Mouse (Mus musculus) right cerebral cortex, adult 18-20 months (tissue): ENCODE measurements around the gene Dusp8.
A peak's percentile ranks its signal among the peaks of the same experiment; 100 is the strongest.

Experiments used
- DNase-seq: peaks from one replicate; pipeline ENCODE4 v3.0.0; 2022; ENCODE audit warnings: mixed read lengths

The Dusp8 gene

GRCm38 (mm10) chr7:142045344-142045743 lies 50.3 kb downstream of the Dusp8 start:
- no peak for DNase-seq

DNA sequence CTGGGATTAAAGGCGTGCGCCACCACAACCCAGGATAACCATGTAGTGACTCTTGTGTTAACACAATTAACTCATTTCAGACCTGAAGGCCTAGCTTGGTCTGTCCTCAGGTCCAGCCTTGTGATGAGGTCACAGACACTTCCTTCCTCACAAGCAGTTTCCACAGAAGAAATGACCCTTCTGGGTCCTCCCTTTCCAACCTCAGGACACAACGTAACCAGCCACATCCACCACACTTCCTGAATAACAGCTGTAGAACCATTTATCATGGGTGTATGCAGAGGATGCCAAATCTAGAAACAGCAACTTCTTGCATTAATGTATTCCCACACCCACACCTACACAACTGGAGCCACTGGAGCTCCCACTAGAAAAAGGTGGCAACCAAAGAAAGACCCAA lies 54.9 kb downstream of the Dusp8 start:
- no peak for DNase-seq

DNA sequence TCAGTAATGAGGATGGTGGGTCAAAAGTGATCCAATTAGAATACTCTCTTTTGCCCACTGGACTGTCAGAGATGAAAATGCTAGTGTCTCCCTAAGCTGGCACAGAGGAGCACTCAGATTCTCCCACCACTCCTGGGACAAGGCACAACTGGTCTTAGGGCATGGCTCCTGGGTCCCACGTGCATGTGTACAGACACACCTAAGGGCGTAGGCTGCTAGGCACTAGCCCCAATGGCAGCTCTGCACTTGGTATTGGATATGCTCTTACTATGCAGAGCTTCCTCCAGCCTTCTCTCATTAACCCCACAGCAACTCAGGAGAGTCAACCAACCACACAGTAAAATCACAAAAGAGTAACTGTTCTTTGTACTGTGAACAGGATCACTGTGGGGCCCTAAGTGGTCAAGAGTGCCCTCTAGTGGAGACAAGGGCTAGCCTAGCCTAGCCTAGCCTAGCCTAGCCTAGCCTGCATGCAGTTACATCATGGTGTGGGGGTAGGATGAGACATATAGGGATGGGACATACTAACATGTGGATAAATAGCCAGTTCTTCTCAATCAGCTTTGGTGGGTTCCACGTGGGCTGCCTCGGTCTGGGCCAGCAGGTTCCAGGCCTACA lies 58.0 kb downstream of the Dusp8 start:
- DNase-seq = peak; percentile 53

DNA sequence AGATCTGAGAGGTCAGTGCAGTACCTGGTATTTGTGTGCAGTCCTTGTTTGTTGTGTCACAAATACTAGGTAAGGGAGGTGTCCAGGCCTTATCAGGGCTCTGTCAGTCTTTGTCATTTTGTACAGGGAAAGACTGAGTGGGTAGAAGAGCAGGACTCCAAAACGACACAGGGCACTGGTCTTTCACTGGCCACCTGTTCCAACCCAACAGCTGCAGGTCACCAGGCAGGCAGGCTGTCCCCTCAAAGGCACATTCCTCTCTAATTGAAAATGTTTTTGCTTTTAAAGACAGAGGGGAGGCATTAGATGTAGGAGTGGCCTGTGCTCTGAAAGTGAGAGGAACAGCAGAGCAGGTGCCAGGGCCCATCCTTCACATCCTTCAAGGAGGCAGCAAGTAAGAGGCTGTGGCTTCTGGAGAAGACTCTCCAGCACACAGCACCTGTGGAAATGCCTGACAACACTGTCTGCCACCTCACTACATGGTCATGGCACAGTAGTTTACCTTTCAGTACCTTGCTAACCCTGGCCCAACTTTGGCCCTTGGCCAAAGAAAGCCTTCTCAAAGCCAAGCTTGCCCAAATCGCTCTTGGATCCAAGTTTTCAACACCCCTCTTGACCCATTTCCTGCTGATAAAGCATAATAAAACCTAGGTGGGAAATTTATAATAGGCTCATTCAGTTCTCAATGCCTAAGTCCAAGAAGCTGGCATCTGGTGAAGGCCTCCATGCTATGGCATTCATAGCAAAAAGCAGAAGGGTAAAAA lies 60.4 kb downstream of the Dusp8 start:
- no peak for DNase-seq

DNA sequence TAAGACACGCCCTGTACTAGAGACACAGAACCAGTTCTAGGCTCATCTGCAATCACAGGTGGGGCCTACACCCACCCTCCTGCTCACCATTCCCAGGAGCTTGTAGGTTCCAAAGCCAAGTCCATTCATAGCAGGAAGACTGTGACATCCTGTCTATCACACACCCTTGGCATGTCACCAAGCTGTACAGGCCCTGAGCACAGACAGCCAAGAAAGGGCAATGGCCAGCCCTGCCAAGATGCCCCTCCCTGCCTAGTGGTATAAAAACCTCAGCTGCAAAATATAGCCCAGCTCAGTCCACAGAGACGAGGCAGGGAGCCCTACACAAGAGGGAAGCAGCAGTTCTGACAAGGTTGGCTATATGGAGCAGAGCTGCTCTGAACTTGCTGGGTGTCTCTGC lies 61.4 kb downstream of the Dusp8 start:
- no peak for DNase-seq

DNA sequence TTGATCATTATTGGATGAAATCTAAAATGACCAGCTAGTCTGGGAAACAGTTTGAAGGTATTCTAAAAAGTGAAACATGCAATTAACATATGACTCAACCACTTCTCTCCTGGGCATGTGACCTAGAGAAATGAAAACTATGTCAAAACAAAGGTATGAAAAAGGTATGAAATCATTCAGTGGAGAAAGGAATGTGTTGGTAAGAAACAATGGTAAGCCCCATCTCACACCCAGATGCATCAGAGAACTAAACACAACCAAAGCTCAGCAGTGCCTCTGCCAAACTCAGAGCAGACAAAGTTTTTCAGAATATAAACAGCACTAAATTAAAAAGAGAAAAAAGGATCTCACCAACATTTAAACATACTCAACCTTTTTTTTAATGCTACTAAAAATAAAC lies 65.6 kb downstream of the Dusp8 start:
- no peak for DNase-seq
